Mouse (Mus musculus): ENCODE data around the gene Kif22.
"Not testable (repeated sequence)": the region's sequence is repeated elsewhere in the genome, so short reads cannot be mapped to it uniquely, and the experiment has no call there.

The Kif22 gene

DNA sequence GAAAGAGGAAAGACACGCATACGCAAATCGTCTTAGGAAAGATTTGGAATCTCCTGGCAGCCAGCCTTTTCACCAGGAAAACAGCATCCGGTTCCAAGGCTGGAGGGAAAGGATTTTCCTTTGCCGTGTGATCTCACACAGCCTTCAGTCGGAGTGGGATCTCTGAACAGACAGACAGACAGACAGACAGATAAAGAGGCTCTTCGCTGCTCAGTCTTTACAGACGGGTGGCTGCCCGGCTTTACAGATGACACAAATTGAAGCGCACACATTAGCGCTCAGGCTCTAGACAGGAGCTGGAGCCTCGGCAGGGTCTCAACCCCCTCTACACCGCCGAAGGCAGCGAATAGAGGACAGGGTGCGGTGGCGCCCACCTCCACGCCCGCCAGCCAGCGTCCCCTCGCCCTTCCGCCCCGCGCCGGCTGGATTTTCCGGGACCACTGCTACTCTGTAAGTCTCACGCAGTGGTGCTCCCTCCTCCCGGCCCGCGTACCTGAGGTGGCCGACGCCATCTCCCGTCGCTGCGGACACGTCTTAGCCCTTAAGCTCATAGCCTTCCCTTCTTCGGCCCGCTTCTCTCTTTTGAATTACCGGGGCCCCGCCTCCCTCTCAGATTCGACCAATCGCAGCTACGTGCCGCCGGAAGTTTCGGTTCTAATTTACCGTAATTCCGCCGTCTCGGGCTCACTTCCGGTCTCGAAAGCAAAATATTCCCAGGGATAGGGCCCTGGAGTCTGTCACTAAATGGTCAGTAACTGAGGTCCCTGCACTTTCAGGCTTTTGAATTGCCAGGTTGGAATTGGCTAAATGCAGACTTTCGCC is at the start of gene Kif22:
Kif22 (minus strand) TSS at position 621 of the 822 bp plus-strand sequence.
- in situ Hi-C loops (cut with MboI), result no loop called here

DNA sequence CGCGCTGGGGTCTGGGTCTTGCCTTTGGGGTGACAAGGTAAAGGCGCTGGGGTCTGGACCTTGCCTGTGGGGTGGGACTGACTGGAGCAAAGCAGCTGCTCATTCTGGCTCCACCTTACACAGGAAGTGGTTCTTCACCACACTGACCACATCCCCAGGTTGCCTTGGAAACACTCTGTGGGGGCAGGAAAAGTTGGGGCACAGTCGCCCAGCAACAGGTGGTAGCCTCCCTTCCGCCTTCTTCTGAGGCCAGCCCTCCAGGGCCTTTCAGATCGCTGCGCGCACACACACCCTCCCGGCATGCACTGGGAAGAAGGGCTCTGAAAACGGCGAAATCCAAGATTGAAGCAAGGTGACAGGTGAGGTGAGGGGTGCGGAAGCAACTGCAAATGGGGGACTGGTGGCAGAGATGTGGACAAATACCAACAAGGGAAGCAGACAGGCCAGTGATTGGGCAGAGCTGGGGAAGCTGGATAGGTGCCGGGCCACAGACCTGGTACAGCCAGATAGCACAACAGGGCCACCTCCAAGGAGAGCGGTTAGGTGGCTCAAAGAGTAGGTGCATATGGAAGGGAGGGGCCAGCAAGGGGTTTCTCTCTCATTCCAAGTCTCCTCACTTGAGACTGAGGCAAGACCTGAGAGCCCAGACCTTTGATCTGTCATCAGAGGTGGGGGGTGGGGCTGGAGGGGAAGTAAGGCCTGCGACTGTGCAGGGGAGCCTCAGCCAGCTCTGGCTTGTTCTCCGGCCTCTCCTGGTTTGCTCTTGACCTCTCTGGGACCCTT is 49.0 kb upstream of the Kif22 start, which contains the start of gene AI467606:
AI467606 (plus strand) TSS at position 246 of the 783 bp plus-strand sequence.
- in situ Hi-C loops (cut with MboI), result loop anchor here (5.0 kb wide), 1 partner anchor 64 kb away; the partner anchor contains the start of gene Maz

GRCm38 (mm10) chr7:127090154-127091113 is 48.2 kb upstream of the Kif22 start:
- in situ Hi-C loops (cut with MboI), result loop anchor here (5.0 kb wide), 1 partner anchor 63 kb away; the partner anchor contains the start of gene Maz

DNA sequence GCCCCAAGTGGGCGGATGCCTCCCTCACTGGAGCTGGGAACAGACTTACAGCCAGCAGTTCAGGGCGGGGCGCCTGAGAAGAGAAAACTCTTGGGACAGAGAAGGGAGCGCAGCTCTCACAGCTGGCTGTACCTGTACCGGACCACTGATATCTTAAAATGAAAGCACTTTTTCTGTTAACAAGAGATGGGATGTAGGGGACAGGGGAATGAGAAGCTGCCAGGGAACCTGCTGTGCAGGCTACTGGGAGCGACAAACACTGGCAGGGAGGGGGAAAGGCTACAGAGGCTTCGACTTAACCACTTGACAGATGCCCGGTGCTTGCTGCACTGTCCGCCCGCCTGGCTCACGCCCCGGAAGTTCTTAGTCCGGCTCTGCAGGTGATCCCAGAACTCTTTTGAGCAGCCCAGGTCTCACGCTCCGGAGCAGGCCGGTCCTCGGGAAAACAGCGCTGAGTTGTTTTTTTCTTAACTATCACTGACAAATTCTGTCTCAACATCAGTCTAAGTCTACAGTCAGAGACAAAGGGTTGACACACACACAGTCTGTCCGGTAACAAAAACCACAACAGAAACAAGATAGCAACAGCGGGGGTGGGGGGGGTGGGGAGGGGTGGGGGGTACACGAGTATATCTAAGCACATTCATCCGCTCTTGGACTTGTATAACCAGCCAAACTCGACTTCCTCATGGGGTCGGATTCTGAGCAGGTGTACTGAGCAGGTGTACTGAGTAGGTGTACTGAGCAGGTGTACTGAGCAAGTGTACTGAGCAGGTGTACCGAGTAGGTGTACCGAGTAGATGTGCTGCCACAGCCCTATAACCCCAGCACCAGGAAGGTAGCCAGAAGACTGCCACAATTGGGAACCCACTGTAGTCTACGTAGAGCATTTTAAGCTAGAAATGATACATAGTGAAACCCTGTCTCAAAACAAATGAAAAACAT is 46.9 kb upstream of the Kif22 start:
- in situ Hi-C loops (cut with MboI), result no loop called here

DNA sequence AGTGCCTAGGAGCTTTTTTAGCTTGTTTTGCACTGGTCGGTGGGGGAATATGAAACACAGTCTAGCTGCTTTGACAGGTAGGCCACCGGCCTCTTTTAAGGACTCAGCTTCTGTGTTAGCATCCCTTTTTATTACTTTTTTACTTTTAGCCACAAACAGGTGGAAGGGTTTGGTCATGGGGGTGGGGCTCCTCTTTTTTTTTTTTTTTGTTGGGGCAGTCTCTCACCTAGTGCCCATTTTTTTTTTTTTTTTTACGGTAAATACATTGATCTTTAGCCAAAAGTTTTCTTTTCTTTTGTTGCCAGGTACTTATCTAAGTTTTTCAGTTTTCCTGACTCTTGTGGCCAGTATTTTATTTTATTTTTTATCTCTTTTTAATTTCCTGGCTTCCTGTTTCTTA is 45.8 kb upstream of the Kif22 start:
- in situ Hi-C loops (cut with MboI), result no loop called here

DNA sequence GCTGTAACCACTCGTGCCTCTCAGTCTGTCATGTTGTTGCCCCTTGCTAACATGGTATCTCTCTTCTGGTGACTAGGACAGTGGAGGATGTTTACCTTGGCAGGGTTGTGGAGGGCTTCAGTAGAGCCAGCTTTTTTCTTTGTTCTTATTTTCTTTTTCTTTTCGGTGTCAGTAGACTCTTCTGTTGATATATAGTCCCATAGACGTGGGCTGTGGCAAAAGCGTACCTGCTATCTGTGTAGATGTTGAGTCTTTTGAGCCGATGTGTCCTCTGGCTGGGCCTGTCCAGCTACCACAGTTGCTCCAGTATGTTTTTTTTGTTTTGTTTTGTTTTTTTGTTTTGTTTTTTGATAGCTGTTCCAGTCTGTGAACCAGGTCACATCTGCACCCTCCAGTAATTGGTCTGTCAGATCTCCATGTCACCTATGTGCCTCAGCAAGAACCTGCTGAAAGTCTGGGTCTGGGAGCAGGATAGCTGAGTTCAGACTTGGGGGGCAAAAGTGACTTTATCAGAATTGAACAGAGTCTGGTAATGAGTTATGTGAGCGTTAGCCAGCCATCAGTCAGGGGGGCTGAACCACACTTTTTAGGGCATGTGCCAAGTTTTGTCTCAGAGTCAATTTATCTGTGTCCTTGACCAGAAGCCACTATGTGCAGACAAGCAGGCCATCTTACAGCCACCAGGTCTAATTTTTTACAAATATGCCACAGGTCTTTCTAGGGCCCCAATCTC is 45.2 kb upstream of the Kif22 start, which contains the start of gene Zg16:
Zg16 (minus strand) TSS at position 51 of the 733 bp plus-strand sequence.
- in situ Hi-C loops (cut with MboI), result not testable (repeated sequence)

DNA sequence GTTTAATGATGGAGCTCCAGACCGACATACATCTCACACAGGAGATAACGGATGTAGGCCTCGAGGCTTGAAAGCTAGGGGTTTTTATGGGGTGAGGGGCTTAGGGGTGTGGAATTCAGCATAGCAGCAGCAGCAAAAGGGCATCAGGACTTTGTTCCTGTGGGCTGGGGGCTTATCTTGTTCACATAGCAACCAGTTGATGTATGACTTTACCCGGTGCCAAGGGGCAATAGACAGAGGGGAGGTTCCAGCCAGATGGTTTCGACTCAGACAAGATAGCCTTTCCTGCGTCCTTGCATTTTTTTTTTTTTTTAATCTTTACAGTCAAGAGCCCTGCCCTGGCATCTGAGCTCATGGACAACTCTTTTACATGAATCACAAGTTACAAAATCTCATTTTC is 43.5 kb upstream of the Kif22 start:
- in situ Hi-C loops (cut with MboI), result not testable (repeated sequence)

DNA sequence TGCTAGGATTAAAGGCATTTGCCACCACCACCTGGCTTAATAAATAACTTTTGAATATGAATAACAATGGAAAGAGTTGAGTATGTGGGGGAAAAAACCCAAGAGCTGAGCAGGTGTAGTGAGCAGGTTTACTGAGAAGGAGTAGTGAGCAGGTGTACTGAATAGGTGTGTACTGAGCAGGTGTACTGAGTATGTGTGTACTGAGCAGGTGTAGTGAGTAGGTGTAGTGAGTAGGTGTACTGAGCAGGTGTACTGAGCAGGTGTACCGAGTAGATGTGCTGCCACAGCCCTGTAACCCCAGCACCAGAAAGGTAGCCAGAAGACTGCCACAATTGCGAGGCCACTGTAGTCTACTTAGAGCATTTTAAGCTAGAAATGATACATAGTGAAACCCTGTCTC is 42.5 kb upstream of the Kif22 start:
- in situ Hi-C loops (cut with MboI), result no loop called here

GRCm38 (mm10) chr7:127083689-127084088 is 41.4 kb upstream of the Kif22 start:
- in situ Hi-C loops (cut with MboI), result no loop called here

DNA sequence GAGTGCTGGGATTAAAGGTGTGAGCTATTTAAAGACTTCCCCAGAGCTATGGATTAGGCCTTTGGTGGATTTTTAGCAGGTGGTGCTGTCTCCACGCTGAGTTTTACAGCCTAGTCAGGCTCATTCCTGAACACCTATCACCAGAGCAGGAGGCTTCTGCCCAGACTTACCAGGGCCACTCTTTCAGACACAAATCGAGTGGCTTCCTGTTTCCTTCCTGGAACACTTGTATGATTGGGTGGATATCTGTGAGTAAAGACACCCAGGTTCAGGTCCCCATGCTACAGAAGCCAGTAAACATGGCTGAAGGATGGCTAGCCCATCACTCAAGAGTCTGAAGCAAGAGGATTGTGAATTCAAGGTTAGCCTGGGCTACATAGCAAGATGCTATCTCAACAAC is 40.7 kb upstream of the Kif22 start:
- in situ Hi-C loops (cut with MboI), result no loop called here

DNA sequence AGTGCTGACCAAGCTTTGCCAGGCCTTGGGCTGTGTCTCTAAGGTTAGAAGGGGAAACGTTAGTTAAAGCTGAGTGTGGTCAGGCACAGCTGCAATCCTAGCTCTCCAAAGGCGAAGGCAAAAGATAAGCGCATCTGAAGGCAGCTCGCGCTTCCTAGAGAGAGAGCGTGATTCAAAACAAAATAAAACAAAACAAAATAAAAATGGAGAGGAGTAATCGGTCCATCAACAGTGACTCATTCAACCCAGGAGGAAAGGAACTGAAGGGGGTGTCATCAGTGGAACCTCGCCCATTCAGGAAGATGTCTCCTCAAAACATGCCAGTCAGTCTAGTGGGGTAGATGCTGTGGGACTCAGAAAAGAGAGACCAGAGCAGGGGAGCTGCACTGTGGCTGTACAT is 40.0 kb upstream of the Kif22 start:
- in situ Hi-C loops (cut with MboI), result no loop called here

GRCm38 (mm10) chr7:127080045-127080444 is 37.8 kb upstream of the Kif22 start:
- in situ Hi-C loops (cut with MboI), result no loop called here

DNA sequence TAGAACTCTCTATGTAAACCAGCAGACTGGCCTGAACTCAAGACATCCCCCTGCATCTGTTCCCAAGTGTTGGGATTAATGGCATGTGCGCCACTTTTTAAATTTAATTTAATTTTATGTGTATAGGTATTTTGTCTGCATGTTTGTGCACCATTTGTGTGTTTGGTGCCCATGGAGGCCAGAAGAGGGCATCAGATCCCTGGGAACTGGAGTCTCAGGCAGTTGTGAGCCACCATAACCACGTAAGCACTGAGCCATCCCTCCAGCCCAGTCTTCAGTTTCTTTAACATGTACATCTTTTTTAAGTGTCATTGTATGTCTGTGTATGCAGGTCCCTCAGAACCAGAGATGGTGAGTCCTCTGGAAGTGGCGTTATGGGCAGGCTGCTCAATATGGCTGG is 35.4 kb upstream of the Kif22 start:
- in situ Hi-C loops (cut with MboI), result no loop called here

DNA sequence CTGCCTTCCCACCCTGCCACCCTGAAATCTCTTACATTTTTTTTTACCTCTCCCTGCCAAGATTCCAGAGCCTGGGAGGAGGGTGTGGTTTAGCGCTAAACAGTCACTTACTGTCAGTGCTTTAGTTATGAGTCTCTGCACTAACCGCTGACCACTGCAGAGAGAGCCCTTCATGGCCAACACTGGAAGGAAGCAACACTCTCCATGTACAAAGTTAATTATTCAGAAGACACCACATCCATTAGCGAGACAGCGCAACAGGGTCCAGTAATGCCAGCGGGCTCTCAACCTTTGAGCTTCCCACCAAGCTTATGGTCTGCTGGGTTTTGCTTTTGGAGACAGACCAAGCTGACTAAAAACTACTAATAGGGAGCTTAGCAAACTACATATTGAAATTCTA is 33.9 kb upstream of the Kif22 start:
- in situ Hi-C loops (cut with MboI), result no loop called here

DNA sequence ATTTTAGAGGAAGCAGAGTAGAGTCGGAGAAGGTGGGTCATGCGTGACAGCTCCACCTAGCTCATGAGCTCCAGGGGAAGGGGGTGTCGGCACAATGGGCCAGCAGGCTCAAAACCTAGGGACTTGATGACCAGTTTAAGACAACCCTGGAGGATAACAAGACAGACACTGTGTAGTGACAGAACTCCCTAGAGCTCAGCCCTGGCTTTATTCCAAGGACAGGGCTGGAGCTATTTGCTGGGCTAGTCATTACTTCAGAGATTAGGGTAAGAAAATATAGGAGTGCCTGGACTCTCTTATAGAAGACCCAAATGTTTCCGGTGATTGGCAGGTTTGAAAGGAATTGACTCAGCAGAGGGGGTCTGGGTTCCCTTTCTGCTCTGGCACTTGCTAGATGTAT is 30.9 kb upstream of the Kif22 start:
- in situ Hi-C loops (cut with MboI), result no loop called here

DNA sequence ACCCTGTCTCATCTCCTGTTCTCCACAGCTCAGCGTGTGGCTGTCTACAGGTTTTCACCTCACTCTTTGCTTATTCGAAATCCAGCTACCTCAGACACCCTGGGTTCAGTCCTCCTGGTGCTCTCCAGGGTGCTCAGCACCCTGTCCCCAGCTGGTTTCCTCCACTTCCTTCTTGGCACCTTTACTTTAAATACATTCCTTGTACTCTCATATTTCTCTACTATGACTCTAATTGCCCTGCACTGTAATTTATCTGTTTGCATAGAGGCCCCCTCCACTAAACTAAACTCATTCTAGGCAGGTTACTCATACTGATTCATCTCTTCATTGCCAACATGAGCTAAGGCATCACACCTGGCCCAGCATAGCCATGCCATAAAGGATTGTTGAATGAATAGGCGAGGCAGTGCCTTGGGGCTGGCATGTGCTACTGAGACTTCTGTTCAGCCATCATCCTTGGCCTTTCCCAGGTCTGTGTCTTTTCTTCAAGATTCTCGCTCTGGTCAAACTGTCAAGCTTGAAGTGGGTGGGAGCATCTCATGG is 28.7 kb upstream of the Kif22 start:
- in situ Hi-C loops (cut with MboI), result no loop called here

GRCm38 (mm10) chr7:127066317-127066716 is 24.0 kb upstream of the Kif22 start:
- in situ Hi-C loops (cut with MboI), result no loop called here

DNA sequence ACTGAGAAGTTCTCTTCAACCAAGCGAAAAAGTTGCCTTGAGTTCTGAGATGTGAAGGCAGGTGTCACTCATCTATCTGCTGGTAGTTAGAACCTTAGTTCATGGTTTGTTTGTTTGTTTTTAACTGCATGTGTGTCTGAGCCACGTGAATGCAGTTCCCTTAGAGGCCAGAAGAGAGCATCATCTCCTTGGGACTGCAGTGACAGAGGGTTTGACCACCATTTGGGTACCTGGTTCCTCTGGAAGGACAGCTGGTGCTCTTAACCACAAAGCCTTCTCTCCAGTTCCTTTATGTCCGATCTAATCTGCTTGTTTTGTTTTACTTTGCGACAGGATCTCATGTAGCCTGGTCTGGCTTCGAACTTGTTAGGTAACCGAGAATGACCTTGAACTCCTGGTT is 23.3 kb upstream of the Kif22 start:
- in situ Hi-C loops (cut with MboI), result no loop called here

- in situ Hi-C loops (cut with MboI), result no loop called here
Measured at GRCm38 (mm10) chr7:127055026-127055585, 12.8 kb upstream of the Kif22 start.

All from mature B cell (primary cell).